Comparison of ENCODE assay signal across 11 mouse cellular contexts in genomic region chr2:144159854-144160331, GRCm38 (mm10).
DNase-seq lines count a peak whose midpoint lies in the region; ATAC-seq lines count a peak whose summit lies in the region.
"Had no signal": no experiment of that assay in that cellular context is flagged by ENCODE, and none has a peak within 500 bp of the region (broad histone marks: within the 10 kb centered on the region; RNA-seq: fewer than 3 reads in every experiment).

No protein-coding gene starts in this region.

- 47% methylated on average over 9 of the region's 9 CpGs for WGBS in hindbrain, embryonic 10.5 days
- WGBS in hindbrain, embryonic 13.5 days, result 47% methylated on average over 9 of the region's 9 CpGs
- WGBS in embryonic facial prominence, embryonic 10.5 days, result 53% methylated on average over 9 of the region's 9 CpGs
- WGBS in kidney, embryonic 16.5 days, result 26% methylated on average over 9 of the region's 9 CpGs
- 37% methylated on average over 9 of the region's 9 CpGs for whole genome bisulfite sequencing in liver, embryonic 16.5 days (ENCODE audit: insufficient replicate concordance)

- H3K9me3 ChIP-seq in hindbrain, embryonic 10.5 days, result no peaks in the 10 kb centered on the region
- no peaks in the 10 kb centered on the region for H3K9me3 ChIP-seq in hindbrain, embryonic 13.5 days
- no peaks in the 10 kb centered on the region for H3K9me3 ChIP-seq in embryonic facial prominence, embryonic 10.5 days
- no peaks in the 10 kb centered on the region for H3K9me3 ChIP-seq in kidney, embryonic 16.5 days (ENCODE audit: low read length)
- H3K9me3 ChIP-seq in liver, embryonic 16.5 days (replicated peaks; ENCODE audit: control insufficient read depth, low read length), result no peaks in the 10 kb centered on the region

- H3K27me3 ChIP-seq in hindbrain, embryonic 10.5 days (ENCODE audit: insufficient read depth, poor library complexity, severe bottlenecking), result peaks cover 59% of the 10 kb centered on the region
- peaks cover 10% of the 10 kb centered on the region; the same call in 1 of the 2 replicates for H3K27me3 ChIP-seq in hindbrain, embryonic 13.5 days
- peaks cover 66% of the 10 kb centered on the region for H3K27me3 ChIP-seq in embryonic facial prominence, embryonic 10.5 days (replicated peaks; ENCODE audit: low read depth, poor library complexity, severe bottlenecking)
- no peaks in the 10 kb centered on the region for H3K27me3 ChIP-seq in kidney, embryonic 16.5 days (ENCODE audit: insufficient read depth, low read length)
- H3K27me3 ChIP-seq in liver, embryonic 16.5 days (ENCODE audit: control insufficient read depth, insufficient read depth, low read depth, low read length), result no peaks in the 10 kb centered on the region

- ATAC-seq in hindbrain, embryonic 13.5 days (ENCODE audit: low FRiP score), result no peak
- ATAC-seq in kidney, embryonic 16.5 days (ENCODE audit: low FRiP score, low TSS enrichment), result peak; percentile 62
- ATAC-seq in liver, embryonic 16.5 days (ENCODE audit: low read depth), result peak; percentile 67

- intact Hi-C loops in gastrocnemius, postnatal 14 days (cut with DNase I; ENCODE audit: low total_unique reads), result no loop called here

- peaks cover 40% of the 10 kb centered on the region for H3K4me1 ChIP-seq in hindbrain, embryonic 10.5 days (replicated peaks)
- peaks cover 22% of the 10 kb centered on the region for H3K4me1 ChIP-seq in hindbrain, embryonic 13.5 days (replicated peaks)
- H3K4me1 ChIP-seq in embryonic facial prominence, embryonic 10.5 days, result peaks cover 56% of the 10 kb centered on the region
- peaks cover 65% of the 10 kb centered on the region for H3K4me1 ChIP-seq in kidney, embryonic 16.5 days (ENCODE audit: insufficient read depth, low read length)
- no peaks in the 10 kb centered on the region; the same call in none of the 2 replicates for H3K4me1 ChIP-seq in liver, embryonic 16.5 days (ENCODE audit: control insufficient read depth, low read depth, low read length)

- no peak for DNase-seq in hindbrain, embryonic 10.5 days (ENCODE audit: low spot score)
- DNase-seq in embryonic facial prominence, embryonic 10.5 days (ENCODE audit: low spot score), result no peak
- DNase-seq in right cerebral cortex, adult 18-20 months, result no peak
- no peak for DNase-seq in left cerebral cortex, adult 8-10 months (ENCODE audit: low spot score in 2 of 2)
- DNase-seq in gastrocnemius, postnatal 14 days, result no peak
- DNase-seq: adrenal gland, postnatal 36 days; embryo, embryonic 11 days had no signal

- H3K4me3 ChIP-seq in hindbrain, embryonic 10.5 days, result no peak overlapping the region
- H3K4me3 ChIP-seq in hindbrain, embryonic 13.5 days, result no peak overlapping the region
- no peak overlapping the region for H3K4me3 ChIP-seq in embryonic facial prominence, embryonic 10.5 days
- no peak overlapping the region for H3K4me3 ChIP-seq in kidney, embryonic 16.5 days (ENCODE audit: low read length)
- no peak overlapping the region for H3K4me3 ChIP-seq in liver, embryonic 16.5 days (ENCODE audit: low read depth, low read length)

- H3K4me2 ChIP-seq in hindbrain, embryonic 13.5 days, result no peak overlapping the region
- peak overlapping the region; percentile 32 for H3K4me2 ChIP-seq in kidney, embryonic 16.5 days (replicated peaks; ENCODE audit: low read depth, low read length)
- H3K4me2 ChIP-seq in liver, embryonic 16.5 days (ENCODE audit: low read depth, low read length), result no peak overlapping the region

- H3K9ac ChIP-seq in hindbrain, embryonic 13.5 days, result no peak overlapping the region
- peak overlapping the region; percentile 31; the same call in 1 of the 2 replicates for H3K9ac ChIP-seq in kidney, embryonic 16.5 days (replicated peaks; ENCODE audit: low read length)
- H3K9ac ChIP-seq in liver, embryonic 16.5 days (ENCODE audit: low read depth, low read length), result no peak overlapping the region

- H3K27ac ChIP-seq in hindbrain, embryonic 10.5 days, result 0 out of 2 replicates have a peak overlapping the region, but pooled peaks have one; percentile 12
- no peak overlapping the region for H3K27ac ChIP-seq in hindbrain, embryonic 13.5 days
- H3K27ac ChIP-seq in embryonic facial prominence, embryonic 10.5 days (replicated peaks), result peak overlapping the region; percentile 69
- H3K27ac ChIP-seq in kidney, embryonic 16.5 days (ENCODE audit: low read length), result peak overlapping the region; percentile 85
- H3K27ac ChIP-seq in liver, embryonic 16.5 days (ENCODE audit: low read length), result no peak overlapping the region
- H3K27ac ChIP-seq: macrophage had no signal

- no peaks in the 10 kb centered on the region for H3K36me3 ChIP-seq in hindbrain, embryonic 10.5 days
- H3K36me3 ChIP-seq in hindbrain, embryonic 13.5 days, result no peaks in the 10 kb centered on the region
- H3K36me3 ChIP-seq in embryonic facial prominence, embryonic 10.5 days (replicated peaks), result no peaks in the 10 kb centered on the region
- H3K36me3 ChIP-seq in kidney, embryonic 16.5 days (ENCODE audit: insufficient read depth, low read length), result no peaks in the 10 kb centered on the region
- no peaks in the 10 kb centered on the region for H3K36me3 ChIP-seq in liver, embryonic 16.5 days (ENCODE audit: control insufficient read depth, insufficient read depth)

Comparison
In these comparisons a context has a peak if more than half of its experiments do, and no peak if none do; other contexts are left out.
1. H3K27ac ChIP-seq: peak in hindbrain, embryonic 10.5 days (single experiment), embryonic facial prominence, embryonic 10.5 days (single experiment) and kidney, embryonic 16.5 days (single experiment); none in hindbrain, embryonic 13.5 days (single experiment) and liver, embryonic 16.5 days (single experiment).